Mouse (Mus musculus) B cell, adult 2 months (primary cell): Measurements from ENCODE around the gene Rgs7.

Experiments used
- DNase-seq, 2 experiments: peaks; one replicate each; pipeline ENCODE4 v3.0.0; 2022

The Rgs7 gene

GRCm38 (mm10) chr1:175024136-175024535, 468.2 kb downstream of the Rgs7 start:
- no peak for DNase-seq
